ENCODE assay signal across 8 mouse cellular contexts in the genomic region with DNA sequence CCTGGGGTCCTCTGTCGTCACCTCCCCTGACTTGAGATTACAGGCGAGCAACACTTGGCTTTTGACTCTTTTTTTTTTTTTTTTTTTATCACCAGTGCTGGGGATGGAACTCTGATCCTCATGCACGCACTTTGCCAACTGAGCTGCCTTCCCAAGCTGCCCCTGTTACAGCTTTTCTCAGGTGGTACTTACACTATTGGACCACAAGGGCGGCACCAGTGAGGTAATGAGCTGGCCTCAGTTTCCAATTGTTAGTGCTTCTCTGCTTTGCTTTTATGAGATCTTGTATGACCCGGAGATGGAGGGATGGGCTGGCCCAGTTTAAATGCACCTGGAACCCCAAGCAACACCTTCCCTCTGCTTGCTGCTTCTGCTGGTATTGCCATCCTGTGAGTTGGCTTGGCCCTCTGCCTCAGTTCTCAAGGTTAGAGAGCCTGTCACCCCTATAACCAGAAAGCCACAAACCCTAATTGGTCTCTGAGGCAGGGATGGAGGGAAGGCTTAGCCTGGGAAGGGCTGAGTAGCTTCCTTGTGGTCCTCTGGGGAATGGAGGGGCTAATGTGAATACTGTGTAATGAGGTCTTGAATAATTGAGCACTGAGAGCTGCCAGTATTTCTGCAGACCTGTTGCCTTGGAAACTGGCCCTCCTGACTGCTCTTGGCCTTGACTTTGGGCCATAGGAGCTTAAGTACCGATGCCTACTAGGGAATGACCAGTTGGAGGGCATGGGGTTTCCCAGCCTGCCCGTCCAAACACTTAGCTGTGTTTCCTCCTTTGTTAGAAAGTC. TPM values are rescaled to one million over a fixed set of nuclear protein-coding genes. Genes with fewer than 3 reads are reported as not detected.
DNase-seq lines count a peak whose midpoint lies in the region; ATAC-seq and TF ChIP-seq lines count a peak whose summit lies in the region.
"Had no signal": no experiment of that assay in that cellular context is flagged by ENCODE, and none has a peak within 500 bp of the region (broad histone marks: within the 10 kb centered on the region; RNA-seq: fewer than 3 reads in every experiment).

No protein-coding gene starts in this region.

- no peak for TF ChIP-seq CTCF in kidney, adult 2 months (conservative IDR thresholded peaks at IDR 0.05; ENCODE audit: insufficient read depth, insufficient read length, low read depth, low read length)
- TF ChIP-seq CTCF in E14TG2a.4 (conservative IDR thresholded peaks at IDR 0.05; ENCODE audit: low read length) (peak; percentile 57), Patski (IDR thresholded peaks at IDR 0.05) (no peak)

- ATAC-seq in Patski = peak; percentile 29
- ATAC-seq in liver, embryonic 15.5 days (ENCODE audit: insufficient read depth) = no peak
- ATAC-seq in megakaryocyte-erythroid progenitor cell, adult 5-6 weeks (replicated peaks; ENCODE audit: low FRiP score, low TSS enrichment, poor library complexity, severe bottlenecking) = no peak

- 87% methylated on average over 7 of the region's 7 CpGs for WGBS in kidney, adult 2 months
- 65% methylated on average over 7 of the region's 7 CpGs for WGBS in liver, embryonic 15.5 days (ENCODE audit: insufficient replicate concordance)

- POLR2A ChIA-PET in Patski (lab: Charles Lee) = no interaction called here

- no peaks in the 10 kb centered on the region for H3K36me3 ChIP-seq in kidney, adult 2 months (ENCODE audit: control insufficient read depth, insufficient read depth, low read length)
- H3K36me3 ChIP-seq in E14TG2a.4 (ENCODE audit: insufficient read depth, low read length) = peaks cover 19% of the 10 kb centered on the region
- 0 out of 2 replicates have a peak, but pooled peaks cover 2% of the 10 kb centered on the region for H3K36me3 ChIP-seq in liver, embryonic 15.5 days (replicated peaks)

- H3K27ac ChIP-seq in kidney, adult 2 months (ENCODE audit: insufficient read depth, low read depth, low read length) = peak overlapping the region; percentile 30
- peak overlapping the region; percentile 45; the same call in 1 of the 2 replicates for H3K27ac ChIP-seq in liver, embryonic 15.5 days (replicated peaks)

- no peak overlapping the region for H3K9ac ChIP-seq in liver, embryonic 15.5 days

- no peak overlapping the region for H3K4me3 ChIP-seq in kidney, adult 2 months (ENCODE audit: insufficient read depth, low read depth, low read length)
- H3K4me3 ChIP-seq in E14TG2a.4 (replicated peaks; ENCODE audit: low read length) = peak overlapping the region; percentile 49
- H3K4me3 ChIP-seq in liver, embryonic 15.5 days (replicated peaks) = no peak overlapping the region

- no peak overlapping the region for H3K4me2 ChIP-seq in liver, embryonic 15.5 days

- no peak for TF ChIP-seq POLR2A in kidney, adult 2 months (IDR thresholded peaks at IDR 0.05; ENCODE audit: low read depth, low read length)

- H3K27me3 ChIP-seq in kidney, adult 2 months (replicated peaks; ENCODE audit: control insufficient read depth, insufficient read depth, low read length) = no peaks in the 10 kb centered on the region
- peaks cover 19% of the 10 kb centered on the region for H3K27me3 ChIP-seq in E14TG2a.4 (ENCODE audit: insufficient read depth, low read length)
- H3K27me3 ChIP-seq in Patski = no peaks in the 10 kb centered on the region
- peaks cover 17% of the 10 kb centered on the region; the same call in 1 of the 2 replicates for H3K27me3 ChIP-seq in liver, embryonic 15.5 days

- in situ Hi-C loops in Patski (cut with MboI; ENCODE audit: low pct_unique_long_range_greater_than_20kb) = no loop called here

- CTCF ChIA-PET in Patski (lab: Charles Lee) = interaction anchor here (0.9 to 2.7 kb wide), 3 partner anchors 12 to 22 kb away, joined by 3 to 8 read pairs (median 7); no protein-coding TSS in a partner anchor

- H3K4me1 ChIP-seq in kidney, adult 2 months (ENCODE audit: control insufficient read depth, insufficient read depth, low read length) = no peaks in the 10 kb centered on the region
- H3K4me1 ChIP-seq in E14TG2a.4 (replicated peaks; ENCODE audit: low read depth, low read length) = peaks cover 88% of the 10 kb centered on the region
- H3K4me1 ChIP-seq in liver, embryonic 15.5 days (replicated peaks) = peaks cover 57% of the 10 kb centered on the region

- H3K9me3 ChIP-seq in E14TG2a.4 (ENCODE audit: low read length) = no peaks in the 10 kb centered on the region
- H3K9me3 ChIP-seq in liver, embryonic 15.5 days (replicated peaks) = no peaks in the 10 kb centered on the region

- no peak for DNase-seq in kidney, adult 2 months
- DNase-seq in kidney, adult 9 months = no peak
- no peak for DNase-seq in Patski (ENCODE audit: low read depth, low spot score)
- no peak for DNase-seq in urinary bladder, postnatal 10 days (ENCODE audit: low spot score)
- DNase-seq: cerebellum, postnatal 14 days had no signal

RNA-seq across cellular contexts. Expression of a gene that starts 3.1 kb away (rescaled TPM):
- polyA plus RNA-seq in kidney, adult 2 months (2012; rRNA removed) = 7.1 and 8.5 TPM in 2 replicates
- polyA plus RNA-seq in Patski (2021) = 0.06 TPM
- polyA plus RNA-seq in liver, embryonic 15.5 days (2015; fragmentation: Nextera tagmentation; extraction: Ambion mirVana) = 5.3 and 6.1 TPM in 2 replicates
- total RNA-seq in megakaryocyte-erythroid progenitor cell, adult 5-6 weeks (2014; fragmentation: Nextera tagmentation) = 28.9 and 29.8 TPM in 2 replicates
- 2.1 and 3.2 TPM in 2 replicates for total RNA-seq in megakaryocyte-erythroid progenitor cell, adult 5-6 weeks (2017)

RNA-seq across cellular contexts. Expression of a gene that starts 42.9 kb away (rescaled TPM):
- polyA plus RNA-seq in kidney, adult 2 months (2012; rRNA removed) = 18.6 and 22.9 TPM in 2 replicates
- polyA plus RNA-seq in Patski (2021) = 151 TPM
- 68.0 and 71.0 TPM in 2 replicates for polyA plus RNA-seq in liver, embryonic 15.5 days (2015; fragmentation: Nextera tagmentation; extraction: Ambion mirVana)
- total RNA-seq in megakaryocyte-erythroid progenitor cell, adult 5-6 weeks (2014; fragmentation: Nextera tagmentation) = 69.2 and 88.5 TPM in 2 replicates
- total RNA-seq in megakaryocyte-erythroid progenitor cell, adult 5-6 weeks (2017) = 46.4 and 53.9 TPM in 2 replicates
